Mouse (Mus musculus): ENCODE data around the gene Insl6. TPM values are rescaled to one million over a fixed set of nuclear protein-coding genes. Genes with fewer than 3 reads are reported as not detected.

Gene Insl6
- total RNA-seq (2012; rRNA removed), result 2.2 and 3.1 TPM in 2 replicates
- 1 to 10 TPM in 1 of 2 experiments, not detected in 1; 9.9 TPM for polyA plus RNA-seq (2012; ENCODE audit: insufficient read depth in 1 of 2, insufficient read length in 2 of 2, low read depth in 1 of 2, low replicate concordance in 2 of 2, missing spikeins in 1 of 2)

DNA sequence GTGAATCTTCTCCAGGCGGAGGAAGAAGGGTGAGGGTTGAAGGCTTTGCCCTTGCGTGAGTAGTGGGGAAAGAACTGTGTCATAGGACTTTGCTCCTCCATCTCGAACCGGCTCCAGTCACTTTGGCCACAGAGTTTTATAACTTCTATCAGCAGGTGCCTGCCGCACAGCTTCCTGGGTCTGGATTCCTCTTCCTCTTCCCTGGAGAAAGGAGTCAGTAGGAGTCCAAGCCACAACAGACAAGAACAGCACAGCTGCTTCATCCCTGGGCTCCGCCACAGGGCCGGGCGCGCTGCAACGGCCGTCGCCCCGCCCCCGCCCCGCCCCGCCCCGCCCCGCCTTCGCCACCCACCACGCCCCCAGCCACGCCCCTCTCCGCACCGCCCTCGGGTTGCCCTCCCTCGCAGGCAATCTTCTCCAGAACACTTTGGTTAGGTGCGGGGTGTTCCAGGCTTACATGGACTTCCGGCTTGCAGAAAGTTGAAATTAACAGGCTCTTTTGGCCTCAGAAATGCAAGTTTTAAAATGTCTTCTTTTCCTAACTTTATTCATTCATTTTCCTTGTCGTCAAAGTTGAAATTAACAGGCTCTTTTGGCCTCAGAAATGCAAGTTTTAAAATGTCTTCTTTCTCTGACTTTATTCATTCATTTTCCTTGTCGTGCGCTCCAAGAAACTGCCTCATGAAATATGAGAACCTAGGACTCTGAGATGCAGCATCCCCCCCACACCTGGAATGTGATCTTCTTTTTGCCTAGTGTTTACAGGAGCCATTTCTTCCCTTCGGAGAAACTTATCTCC lies at the start of gene Insl6:
Insl6 (minus strand) TSS at position 304 of the 799 bp plus-strand sequence.
- Histone ChIP-seq H3K9ac (ENCODE audit: control insufficient read depth, low read depth, low read length, poor library complexity, severe bottlenecking) (peak within 1 kb of the TSS; percentile 67), H3K4me1 (ENCODE audit: control insufficient read depth in 1 of 2, insufficient read depth in 2 of 2, low read length in 2 of 2) (peaks cover 6 to 12% of the 10 kb centered on the region in 2 experiments), H3K27me3 (ENCODE audit: control insufficient read depth in 1 of 2, insufficient read depth in 2 of 2, low read length in 2 of 2) (peaks cover 0 to 7% of the 10 kb centered on the region in 2 experiments; a peak in 2 of 4 replicates), H3K27ac (ENCODE audit: control insufficient read depth, low read depth, low read length) (peak within 1 kb of the TSS; percentile 16), H3K79me2 (ENCODE audit: control insufficient read depth, insufficient read depth, low read length, poor library complexity) (no peaks in the 10 kb centered on the region), H3K4me3 (ENCODE audit: control insufficient read depth in 1 of 2, insufficient read depth in 1 of 2, low read depth in 2 of 2, low read length in 2 of 2) (peak within 1 kb of the TSS; percentile 64 to 71), H3K36me3 (ENCODE audit: control insufficient read depth in 1 of 2, insufficient read depth in 2 of 2, low read length in 2 of 2) (peaks cover 0 to 5% of the 10 kb centered on the region in 2 experiments; a peak in 1 of 4 replicates), H3K9me3 (replicated peaks; ENCODE audit: insufficient read depth, low read length) (no peaks in the 10 kb centered on the region)
- peak; percentile 96 for DNase-seq (ENCODE audit: low read depth, low spot score)
- 0 out of 2 replicates have a peak, but pooled peaks have one; percentile 11 for TF ChIP-seq GABPA (IDR thresholded peaks at IDR 0.05; ENCODE audit: low read depth, low read length)
- TF ChIP-seq UBTF (IDR thresholded peaks at IDR 0.05; ENCODE audit: borderline replicate concordance, insufficient read depth, low read depth, low read length), result no peak
- no peak for TF ChIP-seq BHLHE40 (IDR thresholded peaks at IDR 0.05; ENCODE audit: borderline replicate concordance, low read depth, low read length)
- no peak for TF ChIP-seq JUND (IDR thresholded peaks at IDR 0.05; ENCODE audit: low read depth, low read length)
- peak; percentile 32; the same call in 1 of the 2 replicates for TF ChIP-seq ZNF384 (IDR thresholded peaks at IDR 0.05; ENCODE audit: low read depth, low read length)
- peak; percentile 90 for TF ChIP-seq ZMIZ1 (IDR thresholded peaks at IDR 0.05; ENCODE audit: low read depth, low read length)
- peak; percentile 89 for TF ChIP-seq NELFE (IDR thresholded peaks at IDR 0.05; ENCODE audit: low read depth, low read length)
- peak; percentile 90 for TF ChIP-seq ELF1 (IDR thresholded peaks at IDR 0.05; ENCODE audit: low read depth, low read length)
- peak; percentile 62 for TF ChIP-seq MXI1 (IDR thresholded peaks at IDR 0.05; ENCODE audit: low read depth, low read length)
- TF ChIP-seq USF2 (IDR thresholded peaks at IDR 0.05; ENCODE audit: borderline replicate concordance in 1 of 2, insufficient read depth in 1 of 2, low read depth in 1 of 2, low read length in 2 of 2), result no peak
- 0 out of 2 replicates have a peak, but pooled peaks have one; percentile 20 for TF ChIP-seq ETS1 (IDR thresholded peaks at IDR 0.05; ENCODE audit: low read depth, low read length)
- no peak for TF ChIP-seq CTCF (IDR thresholded peaks at IDR 0.05 in 2 of 3, conservative IDR thresholded peaks at IDR 0.05 in 1 of 3; ENCODE audit: control insufficient read depth in 1 of 3, insufficient read depth in 1 of 3, low read depth in 2 of 3, low read length in 3 of 3, poor library complexity in 1 of 3, severe bottlenecking in 1 of 3)
- no peak for TF ChIP-seq RAD21 (IDR thresholded peaks at IDR 0.05; ENCODE audit: low read depth, low read length)
- peak; percentile 81 for TF ChIP-seq TCF12 (IDR thresholded peaks at IDR 0.05; ENCODE audit: low read depth, low read length)
- no peak; the same call in 1 of the 2 replicates for TF ChIP-seq MAX (IDR thresholded peaks at IDR 0.05; ENCODE audit: low read length)
- TF ChIP-seq EP300 (IDR thresholded peaks at IDR 0.05; ENCODE audit: low read depth in 1 of 2, low read length in 2 of 2), result peak; percentile 31 to 37; a peak in 1 of 4 replicates
- peak; percentile 66 for TF ChIP-seq MAZ (IDR thresholded peaks at IDR 0.05; ENCODE audit: low read depth, low read length)
- peak; percentile 53 for TF ChIP-seq RCOR1 (IDR thresholded peaks at IDR 0.05; ENCODE audit: low read depth, low read length)
- peak; percentile 92 for TF ChIP-seq TBP (IDR thresholded peaks at IDR 0.05; ENCODE audit: low read depth, low read length)
- peak; percentile 92; the same call in 1 of the 2 replicates for TF ChIP-seq POLR2AphosphoS2 (IDR thresholded peaks at IDR 0.05; ENCODE audit: low read length)
- no peak for TF ChIP-seq TAL1 (IDR thresholded peaks at IDR 0.05; ENCODE audit: low read length)
- no peak; the same call in 1 of the 2 replicates for TF ChIP-seq ZC3H11A (IDR thresholded peaks at IDR 0.05; ENCODE audit: low read depth, low read length)
- no peak; the same call in 1 of the 2 replicates for TF ChIP-seq KAT2A (conservative IDR thresholded peaks at IDR 0.05; ENCODE audit: low read depth, low read length)
- TF ChIP-seq MYC (IDR thresholded peaks at IDR 0.05; ENCODE audit: low read depth, low read length), result peak; percentile 29; the same call in 1 of the 2 replicates
- TF ChIP-seq MEF2A (IDR thresholded peaks at IDR 0.05; ENCODE audit: extremely low read depth, insufficient replicate concordance, low read depth, low read length, poor library complexity, severe bottlenecking), result no peak
- 0 out of 2 replicates have a peak, but pooled peaks have one; percentile 27 for TF ChIP-seq CHD1 (IDR thresholded peaks at IDR 0.05; ENCODE audit: low read depth, low read length)
- no peak for TF ChIP-seq ZKSCAN1 (IDR thresholded peaks at IDR 0.05; ENCODE audit: low read depth, low read length)
- no peak for TF ChIP-seq MAFK (IDR thresholded peaks at IDR 0.05; ENCODE audit: borderline replicate concordance, low read depth, low read length)
- TF ChIP-seq E2F4 (IDR thresholded peaks at IDR 0.05; ENCODE audit: borderline replicate concordance, low read depth, low read length), result peak; percentile 75; the same call in 1 of the 2 replicates
- TF ChIP-seq SIN3A (IDR thresholded peaks at IDR 0.05; ENCODE audit: low read length), result peak; percentile 87
- no peak for TF ChIP-seq MYB (IDR thresholded peaks at IDR 0.05; ENCODE audit: low read depth, low read length)
- no peak for TF ChIP-seq CHD2 (IDR thresholded peaks at IDR 0.05; ENCODE audit: low read length)
- TF ChIP-seq POLR2AphosphoS5 (IDR thresholded peaks at IDR 0.05; ENCODE audit: borderline replicate concordance, low read depth, low read length), result peak; percentile 42; the same call in 1 of the 2 replicates
- no peak for TF ChIP-seq USF1 (IDR thresholded peaks at IDR 0.05; ENCODE audit: low read depth, low read length)
